ENCODE assay signal across 22 mouse cellular contexts in the genomic region with DNA sequence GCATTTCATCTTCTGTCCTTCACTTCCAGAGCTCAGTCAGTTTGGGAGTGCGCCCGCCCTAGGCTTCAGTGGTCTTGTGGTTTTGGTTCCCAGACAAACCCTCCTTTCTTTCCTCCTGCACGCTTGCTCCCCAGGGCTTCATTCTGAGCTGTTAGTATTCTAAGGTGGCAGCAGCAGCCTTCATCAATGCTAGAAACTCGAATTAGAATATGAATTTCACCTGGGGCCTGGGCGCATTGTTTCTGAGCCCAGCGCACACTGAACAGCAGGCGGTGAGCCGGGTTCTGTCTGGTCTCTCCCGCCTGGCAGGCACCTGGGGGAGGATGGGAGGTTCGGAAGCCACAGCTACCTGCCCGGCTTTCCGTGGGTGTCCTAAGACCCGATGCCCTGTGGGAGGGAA. TPM values are rescaled to one million over a fixed set of nuclear protein-coding genes. Genes with fewer than 3 reads are reported as not detected.
DNase-seq lines count a peak whose midpoint lies in the region; ATAC-seq and TF ChIP-seq lines count a peak whose summit lies in the region.
"Had no signal": no experiment of that assay in that cellular context is flagged by ENCODE, and none has a peak within 500 bp of the region (broad histone marks: within the 10 kb centered on the region; RNA-seq: fewer than 3 reads in every experiment).

No protein-coding gene starts in this region.

- no peak for TF ChIP-seq EP300 in ES-Bruce4 (IDR thresholded peaks at IDR 0.05; ENCODE audit: insufficient read depth, low read depth, low read length)

- TF ChIP-seq POLR2A in ES-Bruce4 (IDR thresholded peaks at IDR 0.05; ENCODE audit: insufficient read depth, low read length): no peak

- no peak for TF ChIP-seq CTCF in left cerebral cortex, adult 2 months (IDR thresholded peaks at IDR 0.05)
- TF ChIP-seq CTCF in ES-Bruce4 (IDR thresholded peaks at IDR 0.05; ENCODE audit: low read depth, low read length): no peak
- TF ChIP-seq CTCF in hindbrain, postnatal 0 days (IDR thresholded peaks at IDR 0.05; ENCODE audit: low read depth): no peak

- H3K9me3 ChIP-seq in ES-Bruce4 (replicated peaks; ENCODE audit: control insufficient read depth, insufficient read depth, low read length, poor library complexity, severe bottlenecking) (no peaks in the 10 kb centered on the region), ES-E14 (ENCODE audit: control insufficient read depth, insufficient read depth, low read depth, low read length) (no peaks in the 10 kb centered on the region)
- H3K9me3 ChIP-seq in hindbrain, postnatal 0 days (ENCODE audit: low read length): no peaks in the 10 kb centered on the region
- H3K9me3 ChIP-seq: heart, embryonic 15.5 days; kidney, embryonic 15.5 days; neural tube, embryonic 13.5 days had no signal

- in situ Hi-C loops in ES-E14 (cut with MboI; ENCODE audit: low sequenced_read_pairs in 2 of 2, unreplicated experiment in 2 of 2): no loop called here

- ATAC-seq in hindbrain, postnatal 0 days: no peak
- ATAC-seq: forebrain, embryonic 14.5 days; intestine, postnatal 0 days had no signal

- 17% methylated on average over 13 of the region's 13 CpGs for WGBS in hindbrain, postnatal 0 days

- H3K4me2 ChIP-seq in hindbrain, postnatal 0 days (ENCODE audit: low read depth, low read length): peak overlapping the region; percentile 10; the same call in 1 of the 2 replicates
- H3K4me2 ChIP-seq: heart, embryonic 15.5 days; kidney, embryonic 15.5 days; liver, embryonic 11.5 days; neural tube, embryonic 13.5 days had no signal

- H3K36me3 ChIP-seq in ES-Bruce4 (ENCODE audit: control insufficient read depth, insufficient read depth, low read length, poor library complexity, severe bottlenecking) (no peaks in the 10 kb centered on the region), ES-E14 (ENCODE audit: control insufficient read depth, insufficient read depth, low read length, poor library complexity, severe bottlenecking) (no peaks in the 10 kb centered on the region)
- H3K36me3 ChIP-seq in hindbrain, postnatal 0 days (ENCODE audit: insufficient read depth, low read length): no peaks in the 10 kb centered on the region
- H3K36me3 ChIP-seq: heart, embryonic 15.5 days; kidney, embryonic 15.5 days; neural tube, embryonic 13.5 days had no signal

- no peaks in the 10 kb centered on the region for H3K27me3 ChIP-seq in ES-Bruce4 (ENCODE audit: control insufficient read depth, insufficient read depth, low read length, poor library complexity, severe bottlenecking)
- H3K27me3 ChIP-seq in hindbrain, postnatal 0 days (ENCODE audit: insufficient read depth, low read length): no peaks in the 10 kb centered on the region

- H3K4me3 ChIP-seq in left cerebral cortex, adult 2 months: no peak overlapping the region
- H3K4me3 ChIP-seq in ES-Bruce4 (ENCODE audit: low read depth, low read length) (peak overlapping the region; percentile 20; the same call in 1 of the 2 replicates), ES-E14 (ENCODE audit: insufficient read depth in 1 of 2, low read depth in 1 of 2, low read length in 2 of 2, poor library complexity in 1 of 2, severe bottlenecking in 1 of 2) (peak overlapping the region; percentile 0 to 21)
- no peak overlapping the region for H3K4me3 ChIP-seq in hindbrain, postnatal 0 days (ENCODE audit: low read length)
- H3K4me3 ChIP-seq: heart, embryonic 15.5 days; kidney, embryonic 15.5 days; neural tube, embryonic 13.5 days had no signal

- H3K9ac ChIP-seq in ES-Bruce4 (ENCODE audit: low read depth, poor library complexity, severe bottlenecking): peak overlapping the region; percentile 26
- H3K9ac ChIP-seq in ES-E14 (ENCODE audit: insufficient read depth, low read depth, low read length, poor library complexity, severe bottlenecking): no peak overlapping the region
- H3K9ac ChIP-seq in hindbrain, postnatal 0 days (replicated peaks; ENCODE audit: low read length): no peak overlapping the region
- H3K9ac ChIP-seq: heart, embryonic 15.5 days; kidney, embryonic 15.5 days; neural tube, embryonic 13.5 days had no signal

- intact Hi-C loops in left cerebral cortex, adult 2 months (cut with DNase I): no loop called here
- intact Hi-C loops in left cerebral cortex, postnatal 25 days (cut with DNase I): no loop called here

- H3K27ac ChIP-seq in left cerebral cortex, adult 2 months: peak overlapping the region; percentile 40
- H3K27ac ChIP-seq in ES-Bruce4 (ENCODE audit: insufficient read depth, low read length) (no peak overlapping the region), ES-E14 (ENCODE audit: insufficient read depth, low read depth, low read length, poor library complexity, severe bottlenecking) (no peak overlapping the region)
- H3K27ac ChIP-seq in hindbrain, postnatal 0 days: no peak overlapping the region
- H3K27ac ChIP-seq: heart, embryonic 15.5 days; kidney, embryonic 15.5 days; neural tube, embryonic 13.5 days had no signal

- H3K4me1 ChIP-seq in ES-Bruce4 (ENCODE audit: control insufficient read depth, insufficient read depth, low read length): no peaks in the 10 kb centered on the region
- peaks cover 1 to 4% of the 10 kb centered on the region in 2 experiments; a peak in 2 of 4 replicates for H3K4me1 ChIP-seq in ES-E14 (ENCODE audit: control insufficient read depth in 2 of 2, insufficient read depth in 2 of 2, low read length in 2 of 2, poor library complexity in 1 of 2)
- H3K4me1 ChIP-seq in hindbrain, postnatal 0 days (ENCODE audit: insufficient read depth, low read length): no peaks in the 10 kb centered on the region
- H3K4me1 ChIP-seq: heart, embryonic 15.5 days had no signal

- DNase-seq in left cerebral cortex, adult 2 months (ENCODE audit: extremely low spot score in 1 of 2, low spot score in 2 of 2): no peak
- no peak for DNase-seq in left cerebral cortex, postnatal 25 days (ENCODE audit: low spot score in 2 of 2)
- no peak for DNase-seq in ES-E14 (ENCODE audit: low read depth, low spot score)
- DNase-seq in hindbrain, postnatal 0 days (ENCODE audit: low spot score): peak; percentile 17
- no peak for DNase-seq in ovary, postnatal 36 days (ENCODE audit: low spot score)
- no peak for DNase-seq in ovary, postnatal 14 days (ENCODE audit: low spot score)
- DNase-seq: cerebellum, adult 2 months; cerebellum, postnatal 36 days; gastrocnemius, postnatal 14 days; layer of hippocampus, postnatal 36 days; lung, adult 18-20 months; lung, postnatal 14 days; right cerebral cortex, postnatal 4 days; thymus, adult 2 months had no signal

TF ChIP-seq in ES-E14, 5 proteins besides CTCF, POLR2A, EP300 and RAD21:
- TF ChIP-seq MAFK (IDR thresholded peaks at IDR 0.05; ENCODE audit: insufficient read depth, low read depth, low read length): no peak
- TF ChIP-seq ZNF384 (IDR thresholded peaks at IDR 0.05; ENCODE audit: low read depth, low read length): no peak
- TF ChIP-seq ZC3H11A (IDR thresholded peaks at IDR 0.05; ENCODE audit: borderline replicate concordance, low read depth, low read length): no peak
- no peak for TF ChIP-seq CHD2 (IDR thresholded peaks at IDR 0.05; ENCODE audit: low read depth, low read length)
- TF ChIP-seq HCFC1 (IDR thresholded peaks at IDR 0.05; ENCODE audit: borderline replicate concordance, insufficient read depth, low read length): no peak

RNA-seq across cellular contexts. Expression of a gene that starts 14.7 kb away (rescaled TPM):
- total RNA-seq in left cerebral cortex, adult 2 months (2021): 100 to 1,000 TPM; 135 to 141 TPM
- total RNA-seq in left cerebral cortex, postnatal 25 days (2021): 100 to 1,000 TPM; 125 to 141 TPM
- 0.15 and 0.20 TPM in 2 replicates for polyA plus RNA-seq in ES-Bruce4 (2011; ENCODE audit: insufficient read depth, insufficient read length, low read depth, missing spikeins)
- total RNA-seq in ES-E14 (2012; rRNA removed): 0.13 and 0.48 TPM in 2 replicates
- total RNA-seq in hindbrain, postnatal 0 days (2014; rRNA removed): 45.9 and 46.6 TPM in 2 replicates
- polyA plus RNA-seq in hindbrain, postnatal 0 days (2015; fragmentation: Nextera tagmentation; extraction: Ambion mirVana): 6.1 and 6.9 TPM in 2 replicates
- total RNA-seq: MEL had no signal
- polyA plus RNA-seq: heart, embryonic 15.5 days had no signal

Comparison
In these comparisons a context has a peak if more than half of its experiments do, and no peak if none do; other contexts are left out.
1. H3K4me3 ChIP-seq: peak in ES-Bruce4 (single experiment) and ES-E14 (2 of 2); none in left cerebral cortex, adult 2 months (single experiment) and hindbrain, postnatal 0 days (single experiment).
2. RNA of a gene that starts 14.7 kb away (total RNA-seq): 135 to 141 TPM in left cerebral cortex, adult 2 months, 125 to 141 TPM in left cerebral cortex, postnatal 25 days and 45.9 to 46.6 TPM in hindbrain, postnatal 0 days; 0.13 to 0.48 TPM in ES-E14; every median in the first group is over 10 times any median in the second.